Mouse (Mus musculus): ENCODE data around the gene Dnajc16. TPM values are rescaled to one million over a fixed set of nuclear protein-coding genes. Genes with fewer than 3 reads are reported as not detected.
A peak's percentile ranks its signal among the peaks of the same experiment; 100 is the strongest.
"Not testable (repeated sequence)": the region's sequence is repeated elsewhere in the genome, so short reads cannot be mapped to it uniquely, and the experiment has no call there.

The Dnajc16 gene
- total RNA-seq, 2 experiments from 2014 or later: 8.6 to 9.4 TPM

- intact Hi-C loops (cut with DNase I; ENCODE audit: low total_unique reads): no loop called here
- DNase-seq: no peak
Measured at GRCm38 (mm10) chr4:141804105-141804504, 13.4 kb upstream of the Dnajc16 start.

GRCm38 (mm10) chr4:141797545-141797944 is 6.8 kb upstream of the Dnajc16 start:
- intact Hi-C loops (cut with DNase I; ENCODE audit: low total_unique reads): no loop called here

DNA sequence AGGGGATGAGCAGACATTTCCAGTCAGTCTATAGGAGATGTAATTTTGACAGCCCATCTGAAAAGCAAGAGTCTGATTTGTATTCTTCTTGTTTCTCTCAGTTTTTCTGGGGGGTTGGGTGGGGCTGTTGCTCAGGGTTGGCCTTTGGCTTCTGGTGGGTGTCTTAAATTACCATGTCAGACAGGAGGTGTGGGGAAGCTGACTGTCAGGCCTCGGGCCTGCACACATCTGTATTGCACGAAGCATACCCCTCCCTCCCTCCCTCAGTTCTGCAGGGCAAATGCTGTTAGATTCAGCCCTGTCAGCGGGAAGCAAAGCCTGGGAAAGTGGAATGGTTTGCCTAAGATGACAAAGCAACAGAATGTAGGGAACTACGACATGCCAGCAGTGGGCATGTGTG is 6.2 kb upstream of the Dnajc16 start:
- intact Hi-C loops (cut with DNase I; ENCODE audit: low total_unique reads): no loop called here
- DNase-seq: no peak

More at GRCm38 (mm10) chr4:141797545-141797944, 6.8 kb upstream of the Dnajc16 start:
- no peak for DNase-seq

- intact Hi-C loops (cut with DNase I; ENCODE audit: low total_unique reads): no loop called here
- DNase-seq: no peak
Measured at GRCm38 (mm10) chr4:141796356-141796755, 5.6 kb upstream of the Dnajc16 start.

DNA sequence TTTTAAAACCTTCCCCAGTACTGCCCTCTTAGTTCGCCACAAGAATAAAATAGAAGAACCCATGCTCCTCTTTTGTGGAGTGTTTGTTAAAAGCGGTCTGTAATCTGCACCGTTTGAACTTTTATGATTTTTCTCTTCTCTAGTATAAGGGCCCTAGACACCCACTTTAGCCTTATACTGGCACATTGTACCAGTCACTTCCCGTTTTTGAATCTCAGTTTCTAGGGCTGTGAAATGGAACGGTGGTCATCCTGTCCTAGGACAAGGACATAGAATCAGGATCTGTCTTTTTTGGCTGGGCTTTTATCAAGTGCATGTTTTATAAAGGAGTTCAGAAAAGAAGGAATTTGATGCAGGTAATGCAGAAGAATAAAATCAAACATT is 3.4 kb upstream of the Dnajc16 start:
- intact Hi-C loops (cut with DNase I; ENCODE audit: low total_unique reads): no loop called here
- no peak for DNase-seq

GRCm38 (mm10) chr4:141793282-141794151 is 2.8 kb upstream of the Dnajc16 start, which contains the start of gene Casp9:
Gene Casp9, plus strand, starts transcription at chr4:141793612.
- intact Hi-C loops (cut with DNase I; ENCODE audit: low total_unique reads): no loop called here

DNA sequence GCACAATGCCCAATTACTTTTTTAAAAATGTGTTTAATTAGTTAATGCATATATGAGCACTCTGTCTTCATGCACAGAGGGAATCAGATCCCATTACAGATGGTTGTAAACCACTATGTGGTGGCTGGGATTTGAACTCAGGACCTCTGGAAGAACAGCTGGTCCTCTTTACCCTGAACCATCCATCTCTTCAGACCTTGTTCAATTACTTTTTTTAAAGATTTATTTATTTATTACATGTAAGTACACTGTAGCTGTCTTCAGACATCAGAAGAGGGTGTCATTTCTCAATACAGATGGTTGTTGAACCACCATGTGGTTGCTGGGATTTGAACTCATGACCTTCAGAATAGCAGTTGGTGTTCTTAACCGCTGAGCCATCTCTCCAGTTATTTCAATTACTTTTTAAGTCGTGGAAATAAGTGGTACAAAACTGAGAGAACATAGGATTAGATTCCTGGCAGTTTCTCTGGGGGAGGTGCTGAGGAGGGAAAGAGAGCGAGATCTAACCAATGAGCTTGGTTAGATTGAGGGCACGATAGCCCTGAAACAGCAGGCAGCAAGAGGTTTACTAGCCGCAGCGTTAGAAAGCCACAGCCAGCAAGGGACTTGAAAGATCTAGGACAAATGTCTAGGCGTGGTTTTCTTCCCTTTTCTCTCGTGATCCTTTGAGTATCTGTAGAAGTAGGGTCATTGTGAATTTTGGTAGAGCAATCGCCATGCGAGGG is 2.0 kb upstream of the Dnajc16 start:
- intact Hi-C loops (cut with DNase I; ENCODE audit: low total_unique reads): no loop called here
- no peak for DNase-seq

More at GRCm38 (mm10) chr4:141793282-141794151, 2.8 kb upstream of the Dnajc16 start, which contains the start of gene Casp9:
- peak; percentile 97 for DNase-seq

- DNase-seq: no peak
- intact Hi-C loops (cut with DNase I; ENCODE audit: low total_unique reads): no loop called here
Measured at GRCm38 (mm10) chr4:141791951-141792350, 1.2 kb upstream of the Dnajc16 start.

- DNase-seq: no peak
- intact Hi-C loops (cut with DNase I; ENCODE audit: low total_unique reads): no loop called here
Measured at GRCm38 (mm10) chr4:141791486-141791885, 755 bp upstream of the Dnajc16 start.

GRCm38 (mm10) chr4:141789564-141790218 is 1.0 kb downstream of the Dnajc16 start:
- intact Hi-C loops (cut with DNase I; ENCODE audit: low total_unique reads): no loop called here
- no peak for DNase-seq

GRCm38 (mm10) chr4:141787462-141787861 is 3.3 kb downstream of the Dnajc16 start:
- DNase-seq: no peak
- intact Hi-C loops (cut with DNase I; ENCODE audit: low total_unique reads): no loop called here

- intact Hi-C loops (cut with DNase I; ENCODE audit: low total_unique reads): no loop called here
- DNase-seq: no peak
Measured at GRCm38 (mm10) chr4:141787046-141787445, 3.7 kb downstream of the Dnajc16 start.

GRCm38 (mm10) chr4:141786141-141786540 is 4.6 kb downstream of the Dnajc16 start:
- intact Hi-C loops (cut with DNase I; ENCODE audit: low total_unique reads): no loop called here
- DNase-seq: no peak

GRCm38 (mm10) chr4:141784835-141785234 is 5.9 kb downstream of the Dnajc16 start:
- no peak for DNase-seq
- intact Hi-C loops (cut with DNase I; ENCODE audit: low total_unique reads): no loop called here

DNA sequence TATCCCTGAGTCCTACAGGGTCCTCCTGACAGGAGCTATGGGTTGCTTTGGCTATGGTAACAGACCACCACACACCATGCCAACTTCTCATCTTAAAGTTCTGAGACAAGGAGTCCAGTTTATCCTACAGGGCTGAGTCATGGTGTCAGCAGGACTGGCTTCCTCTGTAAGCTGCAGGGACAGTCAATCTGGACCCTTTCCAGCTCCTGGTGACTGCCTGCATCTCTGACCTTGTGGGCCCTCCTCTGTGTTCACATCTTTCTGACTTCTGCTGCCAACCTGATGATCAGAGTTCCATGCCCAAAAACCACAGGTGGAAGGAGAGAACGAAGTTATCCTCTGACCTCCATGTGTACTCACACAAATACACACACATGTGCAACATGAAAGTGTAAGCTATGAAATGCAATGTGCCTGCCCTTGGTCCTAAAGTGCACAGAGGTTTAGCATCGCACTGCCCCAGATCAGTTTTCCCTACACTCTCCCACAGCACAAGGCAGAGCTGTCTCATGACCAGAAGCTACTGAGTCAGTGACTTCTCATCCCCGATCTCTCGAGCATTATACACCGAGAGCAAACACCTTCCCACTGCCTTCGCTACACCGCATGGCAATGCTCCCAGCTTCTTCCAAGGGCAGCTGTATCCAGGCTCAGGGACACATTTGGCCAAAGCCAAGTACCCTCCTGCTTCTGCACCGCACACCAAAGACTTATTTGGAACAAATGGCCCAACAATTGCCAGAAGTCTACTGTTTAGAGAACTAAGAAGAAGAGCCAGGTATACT is 9.3 kb downstream of the Dnajc16 start:
- intact Hi-C loops (cut with DNase I; ENCODE audit: low total_unique reads): no loop called here
- no peak for DNase-seq

- no peak for DNase-seq
- intact Hi-C loops (cut with DNase I; ENCODE audit: low total_unique reads): no loop called here
Measured at GRCm38 (mm10) chr4:141779828-141780227, 10.9 kb downstream of the Dnajc16 start.

DNA sequence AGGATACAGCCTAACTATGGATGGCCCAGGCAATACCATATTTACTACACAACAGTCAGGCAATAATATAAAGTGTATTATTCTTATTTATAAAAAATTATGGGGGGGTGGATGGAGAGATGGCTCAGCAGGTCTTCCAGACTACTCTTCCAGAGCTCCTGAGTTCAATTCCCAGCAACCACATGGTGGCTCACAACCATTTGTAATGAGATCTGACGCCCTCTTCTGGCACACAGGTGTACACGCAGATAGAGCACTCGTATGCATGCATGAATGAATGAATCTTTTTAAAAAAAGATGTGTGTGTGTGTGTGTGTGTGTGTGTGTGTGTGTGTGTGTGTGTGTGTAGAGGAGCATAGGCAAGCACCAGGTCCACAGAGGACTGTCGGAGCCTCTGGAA is 17.7 kb downstream of the Dnajc16 start:
- intact Hi-C loops (cut with DNase I; ENCODE audit: low total_unique reads); DNase-seq: not testable (repeated sequence)

- intact Hi-C loops (cut with DNase I; ENCODE audit: low total_unique reads): no loop called here
- DNase-seq: no peak
Measured at GRCm38 (mm10) chr4:141771823-141772222, 18.9 kb downstream of the Dnajc16 start.

GRCm38 (mm10) chr4:141769501-141770160 is 21.1 kb downstream of the Dnajc16 start:
- intact Hi-C loops (cut with DNase I; ENCODE audit: low total_unique reads): no loop called here
- DNase-seq: no peak

All from gastrocnemius, postnatal 14 days (tissue).